Mouse (Mus musculus): ENCODE measurements around the gene Vps54. TPM values are rescaled to one million over a fixed set of nuclear protein-coding genes. Genes with fewer than 3 reads are reported as not detected.

Vps54 gene
- polyA plus RNA-seq, 1 experiment from 2014 or later = 13.4 TPM

- Histone ChIP-seq H3K4me2 (replicated peaks) (no peak overlapping the region), H3K4me1 (no peaks in the 10 kb centered on the region), H3K4me3 (replicated peaks) (no peak overlapping the region), H3K36me3 (no peaks in the 10 kb centered on the region), H3K27ac (replicated peaks) (no peak overlapping the region), H3K9ac (no peak overlapping the region), H3K27me3 (no peaks in the 10 kb centered on the region), H3K9me3 (replicated peaks) (no peaks in the 10 kb centered on the region)
- no peak for ATAC-seq (ENCODE audit: insufficient number of reproducible peaks, low FRiP score, low TSS enrichment, low read depth)
- 86% methylated on average over 3 of the region's 3 CpGs for WGBS
Observed at GRCm38 (mm10) chr11:21223539-21223938, 15.5 kb upstream of the Vps54 start.

GRCm38 (mm10) chr11:21224041-21224440 is 15.0 kb upstream of the Vps54 start:
- H3K9me3 ChIP-seq (replicated peaks) = no peaks in the 10 kb centered on the region
- H3K36me3 ChIP-seq = no peaks in the 10 kb centered on the region
- no peak overlapping the region for H3K4me2 ChIP-seq (replicated peaks)
- WGBS = 72% methylated on average over 6 of the region's 6 CpGs
- no peak overlapping the region for H3K9ac ChIP-seq
- H3K4me1 ChIP-seq = no peaks in the 10 kb centered on the region
- no peak overlapping the region for H3K4me3 ChIP-seq (replicated peaks)
- H3K27me3 ChIP-seq = no peaks in the 10 kb centered on the region
- no peak overlapping the region for H3K27ac ChIP-seq (replicated peaks)
- no peak for ATAC-seq (ENCODE audit: insufficient number of reproducible peaks, low FRiP score, low TSS enrichment, low read depth)

GRCm38 (mm10) chr11:21224446-21224845 is 14.6 kb upstream of the Vps54 start:
- H3K27me3 ChIP-seq = no peaks in the 10 kb centered on the region
- H3K4me1 ChIP-seq = no peaks in the 10 kb centered on the region
- H3K36me3 ChIP-seq = no peaks in the 10 kb centered on the region
- no peak overlapping the region for H3K4me2 ChIP-seq (replicated peaks)
- H3K27ac ChIP-seq (replicated peaks) = no peak overlapping the region
- no peak overlapping the region for H3K4me3 ChIP-seq (replicated peaks)
- ATAC-seq (ENCODE audit: insufficient number of reproducible peaks, low FRiP score, low TSS enrichment, low read depth) = no peak
- no peaks in the 10 kb centered on the region for H3K9me3 ChIP-seq (replicated peaks)
- H3K9ac ChIP-seq = no peak overlapping the region

- H3K4me1 ChIP-seq = no peaks in the 10 kb centered on the region
- H3K4me3 ChIP-seq (replicated peaks) = no peak overlapping the region
- no peaks in the 10 kb centered on the region for H3K9me3 ChIP-seq (replicated peaks)
Observed at GRCm38 (mm10) chr11:21224983-21225382, 14.1 kb upstream of the Vps54 start.

GRCm38 (mm10) chr11:21235381-21235780 is 3.7 kb upstream of the Vps54 start:
- Histone ChIP-seq H3K27me3 (no peaks in the 10 kb centered on the region), H3K4me1 (no peaks in the 10 kb centered on the region), H3K9me3 (replicated peaks) (no peaks in the 10 kb centered on the region), H3K4me3 (replicated peaks) (no peak overlapping the region), H3K9ac (no peak overlapping the region), H3K4me2 (replicated peaks) (no peak overlapping the region), H3K27ac (replicated peaks) (peak overlapping the region; percentile 63), H3K36me3 (no peaks in the 10 kb centered on the region)
- ATAC-seq (ENCODE audit: insufficient number of reproducible peaks, low FRiP score, low TSS enrichment, low read depth) = no peak

More at GRCm38 (mm10) chr11:21224983-21225382, 14.1 kb upstream of the Vps54 start:
- ATAC-seq (ENCODE audit: insufficient number of reproducible peaks, low FRiP score, low TSS enrichment, low read depth) = no peak
- no peak overlapping the region for H3K4me2 ChIP-seq (replicated peaks)
- no peak overlapping the region for H3K9ac ChIP-seq
- H3K27me3 ChIP-seq = no peaks in the 10 kb centered on the region
- H3K27ac ChIP-seq (replicated peaks) = no peak overlapping the region
- no peaks in the 10 kb centered on the region for H3K36me3 ChIP-seq

GRCm38 (mm10) chr11:21235821-21236220 is 3.3 kb upstream of the Vps54 start:
- H3K36me3 ChIP-seq = no peaks in the 10 kb centered on the region
- ATAC-seq (ENCODE audit: insufficient number of reproducible peaks, low FRiP score, low TSS enrichment, low read depth) = no peak
- no peak overlapping the region for H3K27ac ChIP-seq (replicated peaks)
- H3K27me3 ChIP-seq = no peaks in the 10 kb centered on the region
- H3K4me1 ChIP-seq = no peaks in the 10 kb centered on the region; the same call in 1 of the 2 replicates
- no peaks in the 10 kb centered on the region for H3K9me3 ChIP-seq (replicated peaks)
- WGBS = 54% methylated on average over 2 of the region's 2 CpGs
- no peak overlapping the region for H3K4me2 ChIP-seq (replicated peaks)
- H3K4me3 ChIP-seq (replicated peaks) = no peak overlapping the region
- no peak overlapping the region for H3K9ac ChIP-seq

GRCm38 (mm10) chr11:21236996-21237395 is 2.1 kb upstream of the Vps54 start:
- H3K36me3 ChIP-seq = no peaks in the 10 kb centered on the region
- peak overlapping the region; percentile 25; the same call in 1 of the 2 replicates for H3K27ac ChIP-seq (replicated peaks)
- H3K27me3 ChIP-seq = no peaks in the 10 kb centered on the region
- ATAC-seq (ENCODE audit: insufficient number of reproducible peaks, low FRiP score, low TSS enrichment, low read depth) = no peak
- 60% methylated on average over 4 of the region's 4 CpGs for WGBS
- H3K9me3 ChIP-seq (replicated peaks) = no peaks in the 10 kb centered on the region
- no peak overlapping the region for H3K9ac ChIP-seq
- H3K4me1 ChIP-seq = peaks cover 3% of the 10 kb centered on the region; the same call in 1 of the 2 replicates
- no peak overlapping the region for H3K4me3 ChIP-seq (replicated peaks)
- H3K4me2 ChIP-seq (replicated peaks) = no peak overlapping the region

GRCm38 (mm10) chr11:21237474-21238278 is 1.4 kb upstream of the Vps54 start:
- H3K9ac ChIP-seq = no peak overlapping the region
- H3K27ac ChIP-seq (replicated peaks) = no peak overlapping the region
- no peaks in the 10 kb centered on the region for H3K27me3 ChIP-seq
- H3K4me3 ChIP-seq (replicated peaks) = peak overlapping the region; percentile 84
- no peaks in the 10 kb centered on the region for H3K9me3 ChIP-seq (replicated peaks)
- 95% methylated on average over 2 of the region's 2 CpGs for WGBS
- no peaks in the 10 kb centered on the region for H3K36me3 ChIP-seq
- H3K4me2 ChIP-seq (replicated peaks) = peak overlapping the region; percentile 65
- ATAC-seq (ENCODE audit: insufficient number of reproducible peaks, low FRiP score, low TSS enrichment, low read depth) = no peak
- H3K4me1 ChIP-seq = peaks cover 3% of the 10 kb centered on the region; the same call in 1 of the 2 replicates

GRCm38 (mm10) chr11:21238279-21239020 is 631 bp upstream of the Vps54 start:
- Histone ChIP-seq H3K4me1 (peaks cover 3% of the 10 kb centered on the region; the same call in 1 of the 2 replicates), H3K4me2 (replicated peaks) (peak overlapping the region; percentile 65), H3K4me3 (replicated peaks) (peak overlapping the region; percentile 84), H3K27me3 (no peaks in the 10 kb centered on the region), H3K27ac (replicated peaks) (peak overlapping the region; percentile 95), H3K9me3 (replicated peaks) (no peaks in the 10 kb centered on the region), H3K9ac (peak overlapping the region; percentile 73), H3K36me3 (no peaks in the 10 kb centered on the region)
- 1% methylated on average over 64 of the region's 65 CpGs for WGBS
- ATAC-seq (ENCODE audit: insufficient number of reproducible peaks, low FRiP score, low TSS enrichment, low read depth) = peak; percentile 82

GRCm38 (mm10) chr11:21239763-21240509 is 855 bp downstream of the Vps54 start:
- Histone ChIP-seq H3K4me3 (replicated peaks) (peak overlapping the region; percentile 84), H3K27me3 (no peaks in the 10 kb centered on the region), H3K27ac (replicated peaks) (peak overlapping the region; percentile 95), H3K9ac (peak overlapping the region; percentile 73; the same call in 1 of the 2 replicates), H3K4me1 (peaks cover 3% of the 10 kb centered on the region; the same call in 1 of the 2 replicates), H3K9me3 (replicated peaks) (no peaks in the 10 kb centered on the region), H3K36me3 (no peaks in the 10 kb centered on the region), H3K4me2 (replicated peaks) (peak overlapping the region; percentile 65)
- WGBS = 16% methylated on average over 7 of the region's 7 CpGs
- ATAC-seq (ENCODE audit: insufficient number of reproducible peaks, low FRiP score, low TSS enrichment, low read depth) = no peak

- H3K4me1 ChIP-seq = peaks cover 3% of the 10 kb centered on the region; the same call in 1 of the 2 replicates
- no peaks in the 10 kb centered on the region for H3K9me3 ChIP-seq (replicated peaks)
- no peak overlapping the region for H3K9ac ChIP-seq
- no peak overlapping the region for H3K4me3 ChIP-seq (replicated peaks)
- no peak for ATAC-seq (ENCODE audit: insufficient number of reproducible peaks, low FRiP score, low TSS enrichment, low read depth)
- 53% methylated on average over 1 of the region's 1 CpGs for WGBS
- no peaks in the 10 kb centered on the region for H3K27me3 ChIP-seq
- no peak overlapping the region for H3K4me2 ChIP-seq (replicated peaks)
- H3K36me3 ChIP-seq = no peaks in the 10 kb centered on the region
- no peak overlapping the region for H3K27ac ChIP-seq (replicated peaks)
Observed at GRCm38 (mm10) chr11:21241351-21241750, 2.3 kb downstream of the Vps54 start.

All from embryonic facial prominence, embryonic 15.5 days (tissue).